Mouse (Mus musculus): Measurements from ENCODE around the gene Acap1. TPM values are rescaled to one million over a fixed set of nuclear protein-coding genes. Genes with fewer than 3 reads are reported as not detected.
A peak's percentile ranks its signal among the peaks of the same experiment; 100 is the strongest.

Gene Acap1
- polyA plus RNA-seq, 1 experiment from 2014 or later = 5.1 TPM

- Histone ChIP-seq H3K9me3 (replicated peaks; ENCODE audit: control insufficient read depth, low read length) (no peaks in the 10 kb centered on the region), H3K27me3 (ENCODE audit: control insufficient read depth, insufficient read depth, low read length) (no peaks in the 10 kb centered on the region), H3K4me2 (ENCODE audit: low read depth, low read length) (no peak overlapping the region), H3K4me3 (replicated peaks; ENCODE audit: low read length) (no peak overlapping the region), H3K27ac (ENCODE audit: low read length) (no peak overlapping the region), H3K4me1 (ENCODE audit: control insufficient read depth, insufficient read depth, low read length) (peaks cover 4% of the 10 kb centered on the region), H3K9ac (ENCODE audit: low read length) (no peak overlapping the region), H3K36me3 (ENCODE audit: control insufficient read depth, insufficient read depth, low read length) (no peaks in the 10 kb centered on the region)
- 97% methylated on average over 2 of the region's 2 CpGs for WGBS
- no peak for ATAC-seq (ENCODE audit: insufficient read depth, low FRiP score)
Measured at GRCm38 (mm10) chr11:69927501-69927900, 32.2 kb upstream of the Acap1 start.

- peak overlapping the region; percentile 99 for H3K27ac ChIP-seq (ENCODE audit: low read length)
- H3K4me3 ChIP-seq (replicated peaks; ENCODE audit: low read length) = no peak overlapping the region
- H3K36me3 ChIP-seq (ENCODE audit: control insufficient read depth, insufficient read depth, low read length) = peaks cover 5% of the 10 kb centered on the region
- peak overlapping the region; percentile 68; the same call in 1 of the 2 replicates for H3K4me2 ChIP-seq (ENCODE audit: low read depth, low read length)
- no peak for ATAC-seq (ENCODE audit: insufficient read depth, low FRiP score)
- WGBS = 57% methylated on average over 3 of the region's 3 CpGs
- no peaks in the 10 kb centered on the region for H3K9me3 ChIP-seq (replicated peaks; ENCODE audit: control insufficient read depth, low read length)
- H3K4me1 ChIP-seq (ENCODE audit: control insufficient read depth, insufficient read depth, low read length) = peaks cover 16% of the 10 kb centered on the region
- H3K9ac ChIP-seq (ENCODE audit: low read length) = peak overlapping the region; percentile 20
- H3K27me3 ChIP-seq (ENCODE audit: control insufficient read depth, insufficient read depth, low read length) = no peaks in the 10 kb centered on the region
Measured at GRCm38 (mm10) chr11:69922796-69923195, 27.5 kb upstream of the Acap1 start.

GRCm38 (mm10) chr11:69922012-69922756 is 26.8 kb upstream of the Acap1 start:
- ATAC-seq (ENCODE audit: insufficient read depth, low FRiP score) = no peak

GRCm38 (mm10) chr11:69921114-69922011 is 26.0 kb upstream of the Acap1 start, which contains the start of gene Eif5a:
Gene Eif5a, minus strand, starts transcription at chr11:69921958.
- ATAC-seq (ENCODE audit: insufficient read depth, low FRiP score) = peak; percentile 95
- H3K9ac ChIP-seq (ENCODE audit: low read length) = peak within 1 kb of the TSS; percentile 98
- H3K27me3 ChIP-seq (ENCODE audit: control insufficient read depth, insufficient read depth, low read length) = no peaks in the 10 kb centered on the region
- H3K4me2 ChIP-seq (ENCODE audit: low read depth, low read length) = peak within 1 kb of the TSS; percentile 94
- no peaks in the 10 kb centered on the region for H3K9me3 ChIP-seq (replicated peaks; ENCODE audit: control insufficient read depth, low read length)
- peak within 1 kb of the TSS; percentile 99 for H3K27ac ChIP-seq (ENCODE audit: low read length)
- peaks cover 17% of the 10 kb centered on the region for H3K4me1 ChIP-seq (ENCODE audit: control insufficient read depth, insufficient read depth, low read length)
- peak within 1 kb of the TSS; percentile 93 for H3K4me3 ChIP-seq (replicated peaks; ENCODE audit: low read length)
- peaks cover 14% of the 10 kb centered on the region for H3K36me3 ChIP-seq (ENCODE audit: control insufficient read depth, insufficient read depth, low read length)
- WGBS = under 1% methylated on average over 78 of the region's 78 CpGs

More at GRCm38 (mm10) chr11:69922012-69922756, 26.8 kb upstream of the Acap1 start:
- H3K27me3 ChIP-seq (ENCODE audit: control insufficient read depth, insufficient read depth, low read length) = no peaks in the 10 kb centered on the region
- H3K27ac ChIP-seq (ENCODE audit: low read length) = peak overlapping the region; percentile 99
- H3K4me2 ChIP-seq (ENCODE audit: low read depth, low read length) = peak overlapping the region; percentile 68
- H3K4me3 ChIP-seq (replicated peaks; ENCODE audit: low read length) = peak overlapping the region; percentile 55
- peaks cover 16% of the 10 kb centered on the region for H3K4me1 ChIP-seq (ENCODE audit: control insufficient read depth, insufficient read depth, low read length)
- H3K36me3 ChIP-seq (ENCODE audit: control insufficient read depth, insufficient read depth, low read length) = peaks cover 11% of the 10 kb centered on the region
- 3% methylated on average over 12 of the region's 12 CpGs for WGBS
- no peaks in the 10 kb centered on the region for H3K9me3 ChIP-seq (replicated peaks; ENCODE audit: control insufficient read depth, low read length)
- peak overlapping the region; percentile 81 for H3K9ac ChIP-seq (ENCODE audit: low read length)

GRCm38 (mm10) chr11:69920266-69921031 is 25.1 kb upstream of the Acap1 start:
- Histone ChIP-seq H3K9me3 (replicated peaks; ENCODE audit: control insufficient read depth, low read length) (no peaks in the 10 kb centered on the region), H3K4me1 (ENCODE audit: control insufficient read depth, insufficient read depth, low read length) (peaks cover 24% of the 10 kb centered on the region), H3K4me3 (replicated peaks; ENCODE audit: low read length) (peak overlapping the region; percentile 93), H3K27ac (ENCODE audit: low read length) (peak overlapping the region; percentile 96), H3K27me3 (ENCODE audit: control insufficient read depth, insufficient read depth, low read length) (no peaks in the 10 kb centered on the region), H3K4me2 (ENCODE audit: low read depth, low read length) (peak overlapping the region; percentile 94), H3K36me3 (ENCODE audit: control insufficient read depth, insufficient read depth, low read length) (peaks cover 22% of the 10 kb centered on the region), H3K9ac (ENCODE audit: low read length) (peak overlapping the region; percentile 98)
- WGBS = under 1% methylated on average over 63 of the region's 65 CpGs
- ATAC-seq (ENCODE audit: insufficient read depth, low FRiP score) = peak; percentile 3; the same call in 1 of the 2 replicates

- ATAC-seq (ENCODE audit: insufficient read depth, low FRiP score) = peak; percentile 15; the same call in 1 of the 2 replicates
- under 1% methylated on average over 17 of the region's 17 CpGs for WGBS
- peak overlapping the region; percentile 96 for H3K27ac ChIP-seq (ENCODE audit: low read length)
- H3K9ac ChIP-seq (ENCODE audit: low read length) = peak overlapping the region; percentile 98
- peak overlapping the region; percentile 93 for H3K4me3 ChIP-seq (replicated peaks; ENCODE audit: low read length)
- H3K27me3 ChIP-seq (ENCODE audit: control insufficient read depth, insufficient read depth, low read length) = no peaks in the 10 kb centered on the region
- peaks cover 23% of the 10 kb centered on the region for H3K36me3 ChIP-seq (ENCODE audit: control insufficient read depth, insufficient read depth, low read length)
- no peaks in the 10 kb centered on the region for H3K9me3 ChIP-seq (replicated peaks; ENCODE audit: control insufficient read depth, low read length)
- H3K4me2 ChIP-seq (ENCODE audit: low read depth, low read length) = peak overlapping the region; percentile 94
- H3K4me1 ChIP-seq (ENCODE audit: control insufficient read depth, insufficient read depth, low read length) = peaks cover 31% of the 10 kb centered on the region
Measured at GRCm38 (mm10) chr11:69919661-69920265, 24.4 kb upstream of the Acap1 start.

GRCm38 (mm10) chr11:69919053-69919452 is 23.7 kb upstream of the Acap1 start:
- peak overlapping the region; percentile 96 for H3K27ac ChIP-seq (ENCODE audit: low read length)
- H3K9me3 ChIP-seq (replicated peaks; ENCODE audit: control insufficient read depth, low read length) = no peaks in the 10 kb centered on the region
- H3K4me1 ChIP-seq (ENCODE audit: control insufficient read depth, insufficient read depth, low read length) = peaks cover 36% of the 10 kb centered on the region
- H3K4me3 ChIP-seq (replicated peaks; ENCODE audit: low read length) = peak overlapping the region; percentile 93
- 74% methylated on average over 9 of the region's 9 CpGs for WGBS
- H3K9ac ChIP-seq (ENCODE audit: low read length) = peak overlapping the region; percentile 98
- no peak for ATAC-seq (ENCODE audit: insufficient read depth, low FRiP score)
- peaks cover 23% of the 10 kb centered on the region for H3K36me3 ChIP-seq (ENCODE audit: control insufficient read depth, insufficient read depth, low read length)
- peak overlapping the region; percentile 94 for H3K4me2 ChIP-seq (ENCODE audit: low read depth, low read length)
- H3K27me3 ChIP-seq (ENCODE audit: control insufficient read depth, insufficient read depth, low read length) = no peaks in the 10 kb centered on the region

GRCm38 (mm10) chr11:69918118-69918517 is 22.8 kb upstream of the Acap1 start:
- Histone ChIP-seq H3K9me3 (replicated peaks; ENCODE audit: control insufficient read depth, low read length) (no peaks in the 10 kb centered on the region), H3K4me1 (ENCODE audit: control insufficient read depth, insufficient read depth, low read length) (peaks cover 41% of the 10 kb centered on the region), H3K4me2 (ENCODE audit: low read depth, low read length) (no peak overlapping the region), H3K27ac (ENCODE audit: low read length) (no peak overlapping the region), H3K27me3 (ENCODE audit: control insufficient read depth, insufficient read depth, low read length) (no peaks in the 10 kb centered on the region), H3K4me3 (replicated peaks; ENCODE audit: low read length) (no peak overlapping the region), H3K9ac (ENCODE audit: low read length) (no peak overlapping the region), H3K36me3 (ENCODE audit: control insufficient read depth, insufficient read depth, low read length) (peaks cover 23% of the 10 kb centered on the region)
- 79% methylated on average over 5 of the region's 5 CpGs for WGBS
- no peak for ATAC-seq (ENCODE audit: insufficient read depth, low FRiP score)
